Mouse (Mus musculus) brain, embryonic 18.5 days (tissue): Measurements from ENCODE around the gene Txnip.
"Not testable (repeated sequence)": the region's sequence is repeated elsewhere in the genome, so short reads cannot be mapped to it uniquely, and the experiment has no call there.

ENCODE experiments used
- DNase-seq: peaks from one replicate; pipeline ENCODE4 v3.0.0-alpha.2; 2012; ENCODE audit warnings: low read depth, low spot score

Gene Txnip

GRCm38 (mm10) chr3:96557694-96558093, at the start of gene Txnip:
Txnip (plus strand) TSS chr3:96557957.
- DNase-seq, result peak; percentile 94

GRCm38 (mm10) chr3:96507966-96508365, 49.8 kb upstream of the Txnip start:
- not testable (repeated sequence) for DNase-seq

GRCm38 (mm10) chr3:96520171-96520570, 37.6 kb upstream of the Txnip start:
- DNase-seq, result no peak

DNA sequence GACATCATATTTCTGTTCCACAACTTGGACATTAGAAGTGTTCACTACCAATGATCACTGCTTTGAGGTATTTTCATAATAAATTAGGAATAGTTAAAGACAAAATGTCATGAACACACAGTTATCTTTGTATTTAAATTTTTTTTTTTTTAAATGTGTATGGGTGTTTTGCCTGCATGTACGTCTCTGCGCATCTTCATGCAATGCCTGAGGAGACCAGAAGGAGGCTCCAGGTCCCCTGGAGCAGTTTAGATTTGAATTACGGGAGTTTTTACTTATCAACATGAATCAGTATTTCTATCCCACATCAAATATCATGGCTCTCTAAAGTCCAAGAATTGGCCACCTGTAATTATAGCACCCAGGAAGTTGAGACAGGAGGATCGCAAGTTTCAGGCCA, 35.6 kb upstream of the Txnip start:
- no peak for DNase-seq

GRCm38 (mm10) chr3:96524028-96524810, 33.5 kb upstream of the Txnip start:
- no peak for DNase-seq

GRCm38 (mm10) chr3:96524914-96525313, 32.8 kb upstream of the Txnip start, which contains the start of gene Hfe2:
Hfe2 (plus strand) TSS chr3:96525172.
- DNase-seq, result no peak

- DNase-seq, result no peak
Measured at GRCm38 (mm10) chr3:96526013-96526762, 31.6 kb upstream of the Txnip start.

GRCm38 (mm10) chr3:96526864-96527542, 30.8 kb upstream of the Txnip start:
- no peak for DNase-seq

- no peak for DNase-seq
Measured at GRCm38 (mm10) chr3:96528506-96528905, 29.3 kb upstream of the Txnip start.

GRCm38 (mm10) chr3:96532050-96532449, 25.7 kb upstream of the Txnip start:
- DNase-seq, result no peak

DNA sequence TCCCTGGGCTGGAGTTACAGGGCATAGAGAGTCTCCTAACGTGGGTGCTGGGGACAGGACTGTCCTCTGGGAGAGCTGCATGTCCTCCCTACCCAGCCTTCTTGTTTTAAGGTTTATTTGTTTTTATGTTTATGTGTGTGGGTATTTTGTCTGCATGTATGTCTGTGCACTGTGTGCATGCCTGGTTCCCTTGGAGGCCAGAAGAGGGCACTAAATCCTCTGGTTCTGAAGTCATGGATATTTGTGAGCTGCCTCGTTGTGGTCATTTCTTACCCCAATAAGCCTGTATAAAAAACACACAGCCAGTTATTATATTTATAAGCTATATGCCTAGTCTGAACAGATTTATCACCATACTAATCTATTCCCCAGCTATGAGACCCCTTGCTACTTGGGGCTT, 23.5 kb upstream of the Txnip start:
- no peak for DNase-seq

DNA sequence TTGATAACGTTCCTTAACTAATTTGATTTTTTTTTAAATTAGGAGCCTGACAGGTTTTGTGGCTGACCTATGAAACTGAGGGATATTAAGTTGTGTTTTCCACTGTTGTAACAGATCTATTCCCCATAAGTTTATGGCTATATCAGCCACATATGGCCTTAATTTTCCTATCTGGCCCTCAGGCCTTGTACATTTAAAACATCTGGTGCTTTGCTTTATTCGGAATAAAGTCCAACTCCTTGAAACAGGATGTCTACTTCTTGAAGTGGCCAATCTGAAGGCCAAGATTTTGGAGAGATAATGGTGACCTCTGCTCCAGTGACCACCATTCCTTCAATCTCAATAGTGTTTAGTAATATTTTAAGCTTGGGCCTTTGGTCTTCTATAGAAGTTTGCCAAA, 18.4 kb upstream of the Txnip start:
- no peak for DNase-seq

DNA sequence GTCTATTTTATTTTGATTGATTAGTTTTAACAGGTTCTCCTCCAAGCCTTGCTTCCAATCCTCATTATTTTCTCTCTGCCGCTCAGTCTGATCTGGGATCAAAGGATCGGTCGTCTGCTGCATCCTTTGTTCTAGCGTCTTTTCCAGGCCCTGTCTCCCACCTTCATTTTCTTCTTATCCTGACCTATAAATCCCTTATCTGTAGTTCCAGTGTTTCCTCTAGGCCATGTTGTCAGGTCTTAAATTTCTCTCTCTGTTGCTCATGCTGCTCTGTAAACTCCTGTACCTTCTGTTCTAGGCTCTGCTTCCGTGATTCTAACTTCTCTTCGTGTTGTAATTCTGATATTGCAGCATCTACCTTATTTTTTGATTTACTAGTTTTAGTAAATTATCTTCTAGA, 17.0 kb upstream of the Txnip start:
- DNase-seq, result no peak

DNA sequence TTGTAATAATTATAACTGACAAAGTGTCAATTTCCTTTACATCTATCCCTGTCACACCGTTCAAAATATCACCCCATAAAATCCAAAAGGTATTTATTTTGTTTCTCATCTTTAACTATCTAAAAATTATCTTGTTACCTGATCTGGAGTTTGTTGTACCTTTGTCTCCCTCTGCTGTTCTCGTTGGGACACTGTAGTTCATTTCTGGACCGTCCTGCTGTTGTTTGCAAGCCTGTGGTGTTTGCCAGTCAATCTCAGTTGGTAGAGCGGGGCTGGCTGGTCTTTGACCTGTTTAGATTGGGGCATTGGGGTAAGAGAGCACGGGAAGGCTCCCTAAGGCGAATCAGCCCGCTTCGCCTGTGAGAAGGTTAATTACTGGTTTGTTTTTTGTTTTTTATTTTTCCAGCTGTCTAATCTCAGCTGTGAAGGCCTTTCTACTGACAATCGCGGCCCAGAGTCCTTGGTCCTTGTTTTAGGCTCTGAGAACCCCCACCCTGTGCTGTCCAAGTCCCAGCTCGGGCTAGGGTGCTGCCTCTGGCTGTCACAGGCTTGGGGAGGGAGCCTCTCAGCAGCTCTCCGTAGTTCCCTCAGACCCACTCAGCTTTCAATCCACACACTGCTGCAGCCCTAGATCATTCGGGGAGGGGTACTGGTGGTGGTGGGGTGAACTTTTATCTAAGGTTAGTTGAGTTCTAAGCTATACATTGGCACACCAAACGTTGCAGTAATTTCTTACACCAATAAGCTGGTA, 16.3 kb upstream of the Txnip start:
- no peak for DNase-seq

DNA sequence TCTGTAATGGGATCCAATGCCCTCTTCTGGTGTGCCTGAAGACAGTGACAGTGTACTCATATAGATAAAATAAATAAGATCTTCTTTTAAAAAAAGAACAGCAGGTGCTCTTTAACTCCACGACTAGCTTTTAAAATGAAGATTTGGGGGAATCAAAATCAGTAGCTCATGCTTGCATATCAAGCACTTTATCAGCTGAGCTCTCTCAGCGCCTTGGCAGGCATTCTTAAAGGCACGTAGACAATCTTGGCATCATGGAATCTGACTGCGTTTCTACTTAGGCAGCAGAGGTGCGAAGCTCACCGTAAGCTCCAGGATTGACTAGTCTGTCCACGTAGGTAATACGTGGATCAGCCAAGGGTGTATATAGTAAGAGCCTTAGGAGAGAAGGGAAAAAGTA, 15.2 kb upstream of the Txnip start:
- no peak for DNase-seq

- DNase-seq, result no peak
Measured at GRCm38 (mm10) chr3:96543345-96543744, 14.4 kb upstream of the Txnip start.

DNA sequence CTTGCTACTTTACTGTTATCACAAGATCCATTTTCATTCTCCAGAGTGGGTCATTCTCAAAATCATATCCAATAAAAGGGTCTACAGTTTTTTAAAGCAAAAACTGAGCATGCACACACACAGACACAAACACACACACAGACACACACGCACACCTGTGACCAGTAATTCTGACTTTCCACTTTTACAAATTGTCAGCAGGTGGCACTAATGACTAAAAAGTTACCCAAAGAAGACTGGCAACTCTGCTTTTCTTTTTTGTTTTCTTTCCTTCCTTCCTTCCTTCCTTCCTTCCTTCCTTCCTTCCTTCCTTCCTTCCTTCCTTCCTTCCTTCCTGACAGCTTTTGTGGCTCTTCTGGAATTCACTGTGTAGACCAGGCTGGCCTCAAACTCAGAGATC, 12.2 kb upstream of the Txnip start:
- no peak for DNase-seq

DNA sequence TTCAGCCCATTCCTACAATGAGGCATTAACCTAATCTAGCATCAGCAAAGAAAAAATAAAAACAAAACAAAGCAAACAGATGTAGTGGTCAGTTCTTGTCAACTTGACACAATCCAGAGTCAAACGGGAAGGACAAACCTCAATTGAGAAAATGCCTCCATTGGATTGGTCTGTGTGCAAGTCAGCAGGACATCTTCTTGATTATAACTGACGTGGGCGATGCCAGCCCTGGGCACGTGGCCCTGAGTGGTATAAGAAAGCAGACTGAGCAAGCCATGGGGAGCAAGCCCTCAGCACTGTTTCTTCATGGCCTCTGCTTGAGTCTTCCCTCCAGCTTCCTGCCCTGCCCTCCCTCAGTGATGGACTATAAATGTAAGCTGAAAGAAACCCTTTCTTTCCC, 10.9 kb upstream of the Txnip start:
- no peak for DNase-seq

DNA sequence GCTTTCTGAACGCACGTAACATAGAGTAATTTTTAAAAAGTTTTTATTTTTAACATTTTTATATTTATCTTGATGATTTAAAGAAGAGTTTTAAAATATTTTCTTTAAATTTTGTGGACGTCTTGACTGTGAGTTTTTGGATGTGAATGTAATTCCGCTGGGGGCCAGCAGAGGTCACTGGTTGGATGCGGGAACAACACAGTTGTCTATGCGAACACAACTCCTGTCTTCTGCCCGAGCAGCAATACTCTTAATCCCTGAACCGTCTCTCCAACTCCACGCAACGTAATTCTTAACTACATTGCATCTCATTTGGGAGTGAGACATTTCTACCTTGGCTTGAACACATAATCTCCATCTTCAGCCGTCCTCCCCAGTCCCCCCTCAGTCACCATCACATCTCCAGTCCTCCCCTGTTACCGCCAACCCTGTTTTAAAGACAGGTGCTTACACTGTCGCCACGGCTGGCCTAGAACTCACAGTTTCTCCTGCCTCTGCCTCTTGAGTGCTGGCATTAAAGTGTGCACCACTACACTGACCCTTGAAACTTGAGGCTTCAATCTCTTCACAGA, 10.3 kb upstream of the Txnip start:
- DNase-seq, result no peak

- no peak for DNase-seq
Measured at GRCm38 (mm10) chr3:96548824-96549223, 8.9 kb upstream of the Txnip start.

DNA sequence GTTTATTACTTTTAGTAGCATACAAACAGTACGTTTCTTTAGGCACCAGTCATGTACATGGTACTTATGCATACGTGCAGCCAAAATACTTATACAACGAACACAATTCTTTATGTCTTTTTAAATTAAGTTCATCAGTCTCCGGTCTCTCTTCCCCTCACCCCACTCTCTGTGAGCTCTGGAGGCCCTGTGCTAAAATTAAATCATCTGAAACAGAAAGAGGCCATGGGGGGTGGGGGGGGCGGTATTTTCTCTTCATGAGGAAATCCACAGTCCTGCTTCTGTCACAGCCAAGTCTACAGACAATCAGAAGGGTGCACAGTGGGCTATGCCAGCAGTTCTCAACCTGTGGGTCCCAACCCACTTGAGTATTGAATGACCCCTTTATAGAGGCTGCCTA, 8.4 kb upstream of the Txnip start:
- no peak for DNase-seq
